Mouse (Mus musculus) adrenal gland, postnatal 14 days (tissue): ENCODE results near the gene Il2rb. TPM values are rescaled to one million over a fixed set of nuclear protein-coding genes. Genes with fewer than 3 reads are reported as not detected.
A peak's percentile ranks its signal among the peaks of the same experiment; 100 is the strongest.

Experiments used
- DNase-seq: peaks from one replicate; pipeline ENCODE4 v3.0.0; 2021; ENCODE audit warnings: mixed read lengths
- total RNA-seq: library from RNA; stranded (reverse); gene quantifications from 2 replicates; pipeline ENCODE4 v1.2.3, GENCODE M21; 2021

Gene Il2rb
- total RNA-seq, 1 experiment from 2014 or later: 0.41 TPM

DNA sequence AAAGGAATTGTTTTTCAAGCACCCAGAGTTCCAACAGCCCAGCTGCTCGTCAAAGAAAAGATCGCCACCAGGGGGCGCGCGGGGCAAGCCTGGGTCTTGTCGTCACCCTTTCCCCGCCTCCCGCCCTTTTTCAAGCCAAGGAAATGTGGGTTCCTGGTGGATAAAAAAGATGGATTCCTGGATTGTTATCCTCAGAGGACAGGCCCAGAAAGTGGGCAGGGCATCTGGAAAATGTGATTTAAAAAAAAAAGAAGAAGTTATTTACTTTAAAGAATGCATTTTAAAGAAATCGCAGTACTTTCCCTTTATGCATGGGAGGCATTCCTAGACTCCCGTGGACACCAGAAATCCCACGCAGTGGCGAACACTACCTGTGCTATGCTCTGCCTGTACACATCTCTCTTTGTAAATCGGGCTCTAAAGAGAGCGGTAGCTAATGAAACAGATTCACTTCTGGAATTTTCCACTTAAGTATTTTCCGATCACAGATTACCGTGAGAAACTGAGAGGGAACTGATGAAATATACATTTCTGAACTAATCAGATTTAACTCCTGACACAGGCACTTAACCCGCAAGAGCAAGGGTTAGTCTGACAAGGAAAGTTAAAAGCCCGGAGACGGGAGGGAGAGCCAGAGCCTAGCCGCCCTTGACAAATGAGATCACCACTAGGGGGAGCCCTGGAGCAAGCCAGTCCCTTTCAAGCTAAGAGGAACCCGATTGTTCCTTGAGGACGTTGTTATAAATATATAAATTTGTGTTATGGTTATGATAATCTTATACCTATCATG, 47.1 kb downstream of the Il2rb start:
- DNase-seq: peak; percentile 98

DNA sequence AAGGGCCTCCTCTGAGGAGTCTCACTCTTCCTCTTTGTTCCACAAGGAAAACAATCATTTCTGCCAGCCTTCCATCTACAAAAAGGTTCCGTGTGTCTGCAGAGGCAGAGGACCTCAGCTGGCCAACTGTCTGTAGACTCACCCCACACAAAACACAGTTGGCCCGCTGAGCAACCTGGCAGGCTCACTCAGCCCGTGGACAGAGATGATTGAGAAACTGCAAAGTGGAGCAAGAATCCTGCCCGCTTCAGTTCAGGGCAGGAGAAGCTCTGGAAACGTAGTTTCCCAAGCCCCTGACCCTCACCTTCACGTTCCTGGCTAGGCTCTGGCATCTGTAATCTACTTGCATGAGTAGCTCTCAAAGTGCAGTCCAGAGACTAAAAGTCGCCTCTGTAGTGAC, 48.0 kb downstream of the Il2rb start:
- peak; percentile 81 for DNase-seq

DNA sequence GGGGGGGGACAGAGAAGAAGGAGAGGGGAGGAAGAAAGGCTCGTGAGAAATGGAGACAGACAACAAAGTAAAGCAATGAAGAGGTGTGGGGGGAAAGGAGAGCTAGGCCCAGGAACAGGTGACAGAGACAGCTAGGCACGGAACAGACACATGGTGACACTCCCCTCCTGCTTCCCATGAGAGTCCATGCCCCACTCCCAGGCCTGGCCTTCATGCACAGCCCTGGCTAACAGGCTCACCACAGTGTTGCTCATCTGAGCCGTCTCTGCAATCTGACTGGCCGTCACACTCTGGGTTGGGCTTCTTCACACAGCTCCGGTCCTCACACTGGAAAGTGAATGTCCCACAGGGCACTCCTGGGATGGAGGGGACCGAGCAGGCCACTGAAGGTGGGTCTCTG, 51.2 kb downstream of the Il2rb start:
- peak; percentile 59 for DNase-seq

DNA sequence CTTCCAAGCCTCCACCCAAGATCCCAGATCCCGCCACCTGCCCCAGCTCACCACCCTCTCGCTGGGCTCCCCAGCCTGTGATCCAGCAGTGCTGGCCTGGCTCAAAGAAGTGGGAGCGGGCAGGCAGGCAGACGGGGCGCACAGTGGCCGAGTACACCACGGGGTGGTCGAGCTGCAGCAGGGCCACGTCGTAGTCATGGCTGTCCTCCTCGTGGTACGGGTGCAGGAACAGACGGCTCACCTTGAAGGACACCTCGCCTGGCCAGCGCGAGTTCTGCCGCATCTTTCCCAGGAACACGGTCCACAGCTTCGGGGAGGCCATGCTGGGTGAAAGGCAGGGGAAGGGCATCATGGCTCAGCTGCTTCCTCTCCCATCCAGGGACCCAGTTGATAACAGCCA, 52.8 kb downstream of the Il2rb start:
- DNase-seq: no peak

DNA sequence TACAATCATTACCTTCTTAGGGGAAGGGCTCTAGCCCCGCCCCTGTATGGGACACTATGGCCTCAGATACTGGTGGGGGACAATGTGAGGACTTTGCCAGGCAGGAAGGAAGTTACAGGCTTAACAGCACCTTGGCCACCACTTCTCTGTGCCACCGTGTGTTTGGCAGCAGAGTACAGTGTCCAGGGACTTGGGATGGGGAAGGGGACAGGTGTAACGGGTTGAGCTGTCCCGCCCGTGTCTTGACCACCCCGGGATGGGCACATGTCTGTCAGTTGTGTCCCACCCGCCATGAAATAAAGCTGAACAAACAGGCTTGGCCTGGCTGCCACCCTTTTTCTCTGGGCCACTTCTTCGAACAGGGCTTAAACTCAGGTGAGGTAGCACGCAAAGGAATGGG, 56.1 kb downstream of the Il2rb start:
- no peak for DNase-seq

DNA sequence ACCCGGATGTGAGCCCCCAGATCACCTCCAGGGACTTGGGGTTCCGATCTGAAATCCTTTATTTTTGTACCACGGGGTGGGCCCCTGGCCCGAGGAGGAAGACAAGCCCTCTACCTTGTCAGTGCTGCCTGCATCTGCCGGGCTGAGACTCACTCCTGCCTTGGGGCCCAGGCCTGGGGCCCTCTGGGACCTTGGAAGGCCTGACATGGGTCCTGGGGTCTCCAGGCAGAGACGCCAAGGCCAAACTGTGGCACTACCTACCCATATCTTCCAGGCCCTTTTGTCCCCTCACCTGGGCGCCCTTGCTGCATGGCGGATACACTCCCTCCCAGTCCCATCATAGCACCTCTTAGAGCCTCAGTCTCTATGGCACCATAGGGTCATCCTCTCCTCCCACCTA, 56.6 kb downstream of the Il2rb start:
- no peak for DNase-seq

DNA sequence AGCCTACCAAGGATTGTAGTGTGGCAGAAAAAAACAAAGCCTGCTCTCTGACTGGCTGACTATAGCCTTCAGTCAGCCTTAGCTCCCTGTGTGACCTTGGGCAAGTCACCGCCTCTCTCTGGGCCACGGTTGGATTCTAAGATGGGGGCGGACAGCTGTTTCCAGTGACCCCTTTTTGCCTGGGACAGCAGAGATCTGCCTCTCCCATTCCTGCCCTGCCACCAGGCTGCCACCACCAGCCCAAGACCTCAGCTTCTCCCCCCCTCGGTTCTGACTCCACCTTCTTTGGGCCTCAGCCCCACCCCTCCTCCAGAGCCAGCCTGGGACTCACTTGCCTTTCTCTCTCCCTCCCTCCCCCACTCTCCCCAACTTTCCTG, 57.1 kb downstream of the Il2rb start:
- DNase-seq: peak; percentile 81

DNA sequence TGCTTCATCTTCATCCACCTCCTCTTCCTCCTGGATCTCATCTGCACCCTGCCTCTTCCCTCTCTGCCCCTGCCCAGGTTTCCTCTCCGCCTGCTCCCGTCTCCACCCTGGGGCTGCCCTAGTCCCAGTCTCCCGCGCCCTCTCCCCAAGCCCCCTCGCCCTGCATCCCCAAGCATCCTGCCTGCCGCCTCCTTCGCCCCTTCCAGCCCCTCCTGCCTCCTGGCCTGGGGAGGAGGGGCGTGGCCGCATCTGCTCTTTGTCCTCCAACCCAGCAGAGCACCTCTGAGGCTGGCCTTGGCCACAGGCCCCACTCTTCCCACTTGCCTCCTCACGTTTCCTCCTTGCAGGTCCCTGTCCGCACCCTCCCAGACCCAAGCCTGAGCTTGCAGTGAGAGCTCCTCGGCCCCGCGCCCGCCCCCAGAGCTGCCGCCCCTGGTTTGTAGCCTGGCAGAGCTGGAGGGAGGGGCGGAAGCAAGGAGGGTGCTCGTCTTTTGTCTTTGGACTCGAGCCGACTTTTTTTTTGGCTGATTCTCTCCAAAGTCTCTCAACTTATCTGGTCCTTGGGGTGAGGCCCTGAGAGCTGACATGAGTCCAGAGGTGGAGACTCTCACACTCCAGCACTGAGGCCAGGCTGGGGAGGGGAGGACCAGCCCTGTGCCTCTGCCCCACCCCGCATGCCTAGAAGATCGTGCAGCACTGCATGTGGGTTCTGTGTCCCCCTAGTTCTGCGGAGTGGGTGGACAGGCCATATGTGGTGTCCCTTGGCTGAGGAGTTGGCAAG, 57.6 kb downstream of the Il2rb start:
- peak; percentile 86 for DNase-seq

DNA sequence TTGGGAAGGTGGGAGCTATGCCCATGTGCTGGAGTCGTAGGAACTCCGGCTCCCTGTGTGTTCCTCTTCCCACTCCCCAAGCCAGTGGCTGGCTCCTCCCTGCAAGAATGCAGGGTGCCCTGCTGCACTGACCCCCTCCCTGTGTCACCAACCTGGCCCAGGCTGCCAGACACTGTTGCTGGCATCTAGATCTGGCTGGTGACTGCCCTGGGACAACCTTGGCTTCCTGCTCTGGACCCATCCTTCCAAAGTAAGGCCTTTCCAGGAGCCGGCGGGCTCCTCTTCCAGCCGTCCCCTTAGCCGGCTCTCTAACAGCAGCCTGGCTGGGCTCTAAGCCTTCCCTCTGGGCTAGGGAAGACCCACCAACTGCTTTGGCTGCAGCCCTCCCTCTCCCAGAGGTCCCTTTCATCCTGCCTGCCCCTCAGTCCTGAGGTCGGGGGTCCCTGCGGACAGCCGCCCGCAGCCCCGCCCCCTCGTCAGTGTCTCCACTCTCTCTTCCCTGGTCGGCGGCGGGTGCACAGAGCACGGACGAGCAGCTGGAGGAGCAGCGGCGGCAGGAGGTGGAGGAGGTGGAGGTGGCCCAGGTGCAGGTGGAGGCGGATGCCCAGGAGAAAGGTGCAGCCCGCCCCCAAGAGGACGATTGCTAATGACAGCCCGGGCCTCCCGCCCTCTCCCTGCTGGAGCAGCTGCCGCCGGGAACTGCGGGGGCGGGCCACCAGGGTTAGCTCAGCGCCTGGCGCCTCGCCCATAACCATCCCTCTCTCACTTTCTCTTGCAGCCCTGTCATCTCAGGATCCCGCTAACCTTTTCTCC, 58.5 kb downstream of the Il2rb start:
- DNase-seq: peak; percentile 96

DNA sequence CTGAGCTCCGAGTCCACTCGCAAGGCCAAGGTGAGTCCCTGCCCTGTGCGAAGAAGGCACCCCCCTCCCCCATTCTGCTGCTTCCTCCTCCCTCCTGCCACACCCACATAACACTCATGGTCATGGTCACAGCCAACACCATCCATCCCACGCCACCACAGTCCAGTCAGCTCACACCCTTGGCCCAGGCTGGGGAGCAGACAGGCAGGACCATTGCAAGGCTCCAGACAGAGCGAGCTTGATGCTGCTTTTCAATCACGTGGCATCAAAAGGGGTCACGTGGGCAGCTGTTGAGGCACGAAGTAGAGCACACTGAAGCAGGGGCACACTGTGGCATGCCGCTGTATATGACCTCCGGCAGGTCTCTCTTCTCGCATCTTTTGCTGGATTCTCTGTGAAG, 59.4 kb downstream of the Il2rb start:
- DNase-seq: no peak

DNA sequence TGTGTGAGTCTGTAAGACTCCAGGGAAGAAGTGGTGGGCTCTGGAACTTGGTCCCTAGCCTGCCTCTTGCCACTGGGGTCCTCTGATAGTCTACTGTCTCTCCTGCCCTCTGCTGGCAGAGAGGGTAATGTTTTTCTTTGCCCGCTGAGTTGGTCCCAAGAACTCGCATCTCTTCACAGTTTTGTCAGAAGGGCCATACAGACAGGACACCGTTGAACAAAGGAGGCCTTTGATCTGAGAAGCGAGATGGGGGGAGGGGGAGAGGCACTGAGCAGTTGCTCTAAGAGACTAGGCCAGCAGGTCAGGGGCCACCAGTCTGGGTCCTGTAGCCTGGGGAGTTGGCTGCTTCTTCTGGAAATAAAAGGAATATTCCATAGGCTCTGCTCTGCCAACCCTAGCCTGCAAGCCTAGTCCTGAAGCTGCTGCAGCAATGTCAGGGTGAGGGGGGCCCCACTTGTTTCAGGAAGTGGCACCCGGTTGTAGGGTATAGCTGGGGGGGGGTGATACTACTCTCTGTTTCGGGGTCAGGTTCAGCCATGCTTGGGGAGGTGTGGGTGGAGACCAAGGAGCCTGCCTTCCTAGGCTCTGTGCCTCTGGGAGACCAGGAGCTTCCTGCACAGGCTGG, 60.1 kb downstream of the Il2rb start:
- peak; percentile 68 for DNase-seq

DNA sequence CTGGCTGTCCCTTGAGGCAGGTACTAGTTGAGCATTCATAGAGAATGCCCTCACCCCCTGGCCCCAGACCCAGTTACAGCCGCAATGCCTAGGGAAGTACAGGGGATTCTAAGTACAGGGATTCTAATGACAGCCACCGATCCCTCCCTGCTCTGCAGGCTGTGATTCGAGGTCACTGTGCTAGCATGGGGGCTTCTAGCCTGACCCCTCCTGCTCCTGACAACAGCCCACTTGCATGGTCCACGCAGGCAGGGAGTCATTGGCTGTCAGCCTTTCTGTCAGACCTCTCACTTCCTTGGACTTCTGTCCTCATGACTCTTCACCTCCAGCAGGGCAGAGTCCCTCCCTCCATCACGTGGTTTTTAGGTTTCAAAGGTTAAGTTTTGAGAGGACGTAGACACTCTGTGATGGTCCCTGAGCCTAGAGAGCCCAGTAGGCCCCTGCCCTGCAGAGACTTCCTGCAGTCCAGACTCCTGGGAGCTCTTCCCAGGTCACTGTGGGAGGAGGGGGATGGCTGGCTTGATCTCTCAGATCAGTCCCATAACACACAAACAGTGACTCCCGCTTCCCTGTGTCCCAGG, 63.4 kb downstream of the Il2rb start:
- no peak for DNase-seq

DNA sequence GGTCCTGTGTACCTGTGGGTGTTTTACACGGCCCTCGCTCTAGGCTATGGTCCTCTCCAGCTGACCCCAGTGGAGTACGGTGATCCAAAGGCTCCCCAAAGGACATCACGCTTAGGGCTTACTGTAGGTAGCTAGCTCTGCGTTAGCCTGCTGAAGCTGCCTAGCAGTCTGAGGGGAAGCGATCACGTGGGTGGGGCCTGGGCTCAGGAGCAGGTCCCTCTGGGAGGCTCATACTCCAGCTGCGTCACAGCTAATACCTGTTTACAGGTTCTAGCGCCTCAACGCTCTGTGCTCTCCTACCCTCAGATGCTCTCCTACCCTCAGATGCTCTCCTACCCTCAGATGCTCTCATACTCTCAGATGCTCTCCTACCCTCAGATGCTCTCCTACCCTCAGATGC, 64.2 kb downstream of the Il2rb start:
- no peak for DNase-seq

DNA sequence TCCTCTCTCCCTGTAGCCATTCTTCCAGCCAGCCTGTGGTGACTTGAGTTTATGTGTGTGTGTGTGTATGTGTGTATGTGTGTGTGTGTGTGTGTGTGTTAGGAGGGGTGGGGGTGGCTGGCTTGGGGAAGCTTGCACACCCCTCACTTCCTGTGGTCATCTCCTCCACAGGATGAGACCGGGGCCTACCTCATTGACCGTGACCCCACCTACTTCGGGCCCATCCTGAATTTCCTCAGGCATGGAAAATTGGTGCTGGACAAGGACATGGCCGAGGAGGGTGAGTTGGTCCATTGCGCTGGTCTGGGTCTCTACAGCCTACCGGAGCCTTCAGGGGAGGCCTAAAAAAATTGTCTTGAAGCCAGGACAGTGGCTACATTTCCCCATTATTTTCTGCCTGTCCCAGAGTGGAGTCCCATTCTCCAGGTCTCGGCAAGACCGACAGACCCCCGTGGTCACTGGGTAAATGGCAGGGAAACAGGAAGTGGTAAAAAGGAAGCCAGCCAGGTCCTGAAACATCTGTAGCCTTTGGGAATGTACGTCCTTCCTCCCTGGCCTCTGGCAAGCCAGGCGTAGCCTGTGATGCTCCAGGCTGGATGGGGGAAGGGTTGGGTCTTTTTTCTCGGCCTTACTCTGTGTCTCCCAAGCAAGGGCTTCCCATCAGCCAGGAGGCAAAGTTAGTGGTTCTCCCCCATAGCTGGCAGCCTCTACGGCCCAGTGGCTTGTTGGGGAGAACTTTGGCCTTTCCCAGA, 65.0 kb downstream of the Il2rb start:
- no peak for DNase-seq

Other genes starting within 250 kb of the Il2rb start
- gene Csf2rb2, start 189.6 kb downstream of the Il2rb start, total RNA-seq: 0.59 and 14.0 TPM in 2 replicates
- gene Csf2rb, start 169.5 kb downstream of the Il2rb start, total RNA-seq: 5.9 and 27.2 TPM in 2 replicates
- gene Tex33, start 99.4 kb downstream of the Il2rb start, total RNA-seq: not detected in 2 replicates
- 167 and 212 TPM in 2 replicates for gene Tst, start 89.4 kb downstream of the Il2rb start, total RNA-seq
- gene Mpst, start 88.9 kb downstream of the Il2rb start, total RNA-seq: 43.6 and 57.0 TPM in 2 replicates
- gene Kctd17, start 66.7 kb downstream of the Il2rb start, total RNA-seq: 83.4 and 88.8 TPM in 2 replicates
- gene Tmprss6, start 26.6 kb downstream of the Il2rb start, total RNA-seq: 2.9 and 37.6 TPM in 2 replicates
- 53.4 and 69.2 TPM in 2 replicates for gene C1qtnf6, start 36.1 kb upstream of the Il2rb start, total RNA-seq
- gene Sstr3, start 49.4 kb upstream of the Il2rb start, total RNA-seq: 0.56 and 0.98 TPM in 2 replicates
- 9.0 and 44.5 TPM in 2 replicates for gene Rac2, start 77.5 kb upstream of the Il2rb start, total RNA-seq
- 4.6 and 12.8 TPM in 2 replicates for gene Cyth4, start 101.8 kb upstream of the Il2rb start, total RNA-seq
- 4.4 and 5.6 TPM in 2 replicates for gene Elfn2, start 223.5 kb upstream of the Il2rb start, total RNA-seq